ENCODE assay signal across 7 mouse cellular contexts in the genomic region with DNA sequence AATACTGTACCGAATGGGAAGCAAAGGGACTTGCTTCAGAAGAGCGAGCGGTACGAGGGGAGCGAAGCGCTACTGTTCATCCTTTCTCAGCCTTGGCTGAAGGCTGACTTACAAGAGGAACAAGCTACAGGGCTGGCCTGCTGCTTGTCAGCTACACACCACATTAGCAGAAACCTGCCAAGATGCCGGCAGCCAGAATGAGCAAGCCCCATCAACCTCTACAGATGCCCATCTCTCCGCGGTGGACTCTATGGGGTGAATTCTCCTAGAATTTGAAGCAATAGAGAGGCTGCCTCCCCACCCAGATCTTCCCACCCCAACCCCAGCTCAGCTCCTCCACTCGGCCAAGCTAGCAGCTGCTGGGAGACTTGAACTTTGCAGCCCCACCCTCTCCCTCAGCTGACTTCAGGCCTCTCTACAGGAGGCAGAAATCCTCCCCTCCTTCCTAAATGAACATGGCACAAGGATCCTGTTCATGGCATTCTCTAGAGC. TPM values are rescaled to one million over a fixed set of nuclear protein-coding genes. Genes with fewer than 3 reads are reported as not detected.
DNase-seq lines count a peak whose midpoint lies in the region; ATAC-seq and TF ChIP-seq lines count a peak whose summit lies in the region.

No protein-coding gene starts in this region.

- H3K27me3 ChIP-seq in forebrain, embryonic 14.5 days (replicated peaks; ENCODE audit: control insufficient read depth, insufficient read depth, low read length), result no peaks in the 10 kb centered on the region
- H3K27me3 ChIP-seq in hindbrain, embryonic 10.5 days (ENCODE audit: insufficient read depth, poor library complexity, severe bottlenecking), result no peaks in the 10 kb centered on the region
- H3K27me3 ChIP-seq in midbrain, postnatal 0 days (ENCODE audit: insufficient read depth, low read length), result no peaks in the 10 kb centered on the region

- H3K4me1 ChIP-seq in forebrain, embryonic 14.5 days (ENCODE audit: control insufficient read depth, insufficient read depth, low read length), result peaks cover 30% of the 10 kb centered on the region
- H3K4me1 ChIP-seq in hindbrain, embryonic 10.5 days (replicated peaks), result peaks cover 60% of the 10 kb centered on the region
- peaks cover 16% of the 10 kb centered on the region for H3K4me1 ChIP-seq in midbrain, postnatal 0 days (ENCODE audit: insufficient read depth, low read length)

- no peak for DNase-seq in left cerebral cortex, adult 2 months (ENCODE audit: extremely low spot score in 1 of 2, low spot score in 2 of 2)
- DNase-seq in left cerebral cortex, postnatal 36 days (ENCODE audit: low spot score in 2 of 2), result no peak
- no peak for DNase-seq in forebrain, embryonic 14.5 days (ENCODE audit: low spot score)
- no peak for DNase-seq in hindbrain, embryonic 10.5 days (ENCODE audit: low spot score)
- no peak for DNase-seq in midbrain, postnatal 0 days (ENCODE audit: low spot score)
- DNase-seq in testis, postnatal 10 days (ENCODE audit: low spot score), result no peak
- no peak for DNase-seq in adrenal gland, adult 8-10 months

- no peak for ATAC-seq in forebrain, embryonic 14.5 days
- peak; percentile 41; the same call in 1 of the 2 replicates for ATAC-seq in midbrain, postnatal 0 days (ENCODE audit: low FRiP score)

- no peak for TF ChIP-seq CTCF in left cerebral cortex, adult 2 months (IDR thresholded peaks at IDR 0.05)
- TF ChIP-seq CTCF in midbrain, postnatal 0 days (IDR thresholded peaks at IDR 0.05), result no peak

- H3K4me2 ChIP-seq in forebrain, embryonic 14.5 days (ENCODE audit: low read length), result no peak overlapping the region
- H3K4me2 ChIP-seq in midbrain, postnatal 0 days (ENCODE audit: low read depth, low read length, poor library complexity, severe bottlenecking), result no peak overlapping the region

- H3K9me3 ChIP-seq in forebrain, embryonic 14.5 days (replicated peaks; ENCODE audit: control insufficient read depth, low read length), result no peaks in the 10 kb centered on the region
- H3K9me3 ChIP-seq in hindbrain, embryonic 10.5 days, result no peaks in the 10 kb centered on the region
- H3K9me3 ChIP-seq in midbrain, postnatal 0 days (ENCODE audit: low read length), result no peaks in the 10 kb centered on the region

- H3K27ac ChIP-seq in left cerebral cortex, adult 2 months, result peak overlapping the region; percentile 10; the same call in 1 of the 2 replicates
- peak overlapping the region; percentile 27; the same call in 1 of the 2 replicates for H3K27ac ChIP-seq in forebrain, embryonic 14.5 days (ENCODE audit: low read depth, low read length)
- H3K27ac ChIP-seq in hindbrain, embryonic 10.5 days, result peak overlapping the region; percentile 59; the same call in 1 of the 2 replicates
- H3K27ac ChIP-seq in midbrain, postnatal 0 days (ENCODE audit: low read depth, low read length), result peak overlapping the region; percentile 47; the same call in 1 of the 2 replicates

- H3K36me3 ChIP-seq in forebrain, embryonic 14.5 days (ENCODE audit: control insufficient read depth, insufficient read depth, low read length), result 0 out of 2 replicates have a peak, but pooled peaks cover 6% of the 10 kb centered on the region
- H3K36me3 ChIP-seq in hindbrain, embryonic 10.5 days, result peaks cover 59% of the 10 kb centered on the region
- H3K36me3 ChIP-seq in midbrain, postnatal 0 days (ENCODE audit: insufficient read depth, low read length), result no peaks in the 10 kb centered on the region

- no peak overlapping the region for H3K9ac ChIP-seq in forebrain, embryonic 14.5 days (ENCODE audit: low read length)
- no peak overlapping the region for H3K9ac ChIP-seq in midbrain, postnatal 0 days (replicated peaks; ENCODE audit: low read length, poor library complexity, severe bottlenecking)

- 87% methylated on average over 10 of the region's 10 CpGs for WGBS in forebrain, embryonic 14.5 days
- WGBS in hindbrain, embryonic 10.5 days, result 88% methylated on average over 10 of the region's 10 CpGs
- WGBS in midbrain, postnatal 0 days, result 67% methylated on average over 10 of the region's 10 CpGs

- intact Hi-C loops in left cerebral cortex, adult 2 months (cut with DNase I), result loop anchor here (2.0 kb wide), 1 partner anchor 26 kb away; no protein-coding TSS in a partner anchor
- intact Hi-C loops in left cerebral cortex, postnatal 36 days (cut with DNase I), result no loop called here

- H3K4me3 ChIP-seq in left cerebral cortex, adult 2 months, result no peak overlapping the region
- H3K4me3 ChIP-seq in forebrain, embryonic 14.5 days (ENCODE audit: low read depth, low read length), result no peak overlapping the region
- no peak overlapping the region for H3K4me3 ChIP-seq in hindbrain, embryonic 10.5 days
- H3K4me3 ChIP-seq in midbrain, postnatal 0 days (ENCODE audit: low read depth, low read length), result no peak overlapping the region

RNA-seq across cellular contexts. Expression of gene Tet3, which starts 46.5 kb away (rescaled TPM):
- 10 to 100 TPM; 74.6 to 90.0 TPM for total RNA-seq in left cerebral cortex, adult 2 months (2021)
- total RNA-seq in left cerebral cortex, postnatal 36 days (2021), result 10 to 100 TPM; 63.7 to 77.2 TPM
- polyA plus RNA-seq in forebrain, embryonic 14.5 days (2014; fragmentation: Nextera tagmentation; extraction: Ambion mirVana), result 34.9 and 49.5 TPM in 2 replicates
- 51.1 and 56.5 TPM in 2 replicates for polyA plus RNA-seq in hindbrain, embryonic 10.5 days (2016; fragmentation: Nextera tagmentation; extraction: Ambion mirVana)
- total RNA-seq in midbrain, postnatal 0 days (2014; rRNA removed), result 32.0 and 38.3 TPM in 2 replicates
- polyA plus RNA-seq in midbrain, postnatal 0 days (2015; fragmentation: Nextera tagmentation; extraction: Ambion mirVana), result 45.3 and 48.5 TPM in 2 replicates
- total RNA-seq in adrenal gland, adult 8-10 months (2022), result 10 to 100 TPM; 24.3 to 40.5 (median 35.3) TPM
